Mouse (Mus musculus) E14TG2a.4 (cell line): ENCODE data around the gene Wfikkn1.

ENCODE experiments used
- CTCF ChIP-seq: conservative IDR thresholded peaks from 2 replicates; pipeline ENCODE4 v1.5.1; 2014; ENCODE audit warnings: low read length
- NANOG ChIP-seq: IDR thresholded peaks from 2 replicates; pipeline ENCODE4 v1.6.1; 2014; ENCODE audit warnings: borderline replicate concordance, low read length, mixed read lengths
- POU5F1 ChIP-seq: IDR thresholded peaks from 2 replicates; pipeline ENCODE4 v1.6.1; 2014; ENCODE audit warnings: low read length, borderline replicate concordance

- no peak for TF ChIP-seq CTCF
- TF ChIP-seq NANOG, result no peak
- TF ChIP-seq POU5F1, result no peak
Measured at GRCm38 (mm10) chr17:25832436-25833290, 48.0 kb downstream of the Wfikkn1 start.
